Mouse (Mus musculus) heart, postnatal 0 days (tissue): Measurements from ENCODE around the gene Olfr1022.

ENCODE experiments used
- CTCF ChIP-seq: IDR thresholded peaks from 2 replicates; pipeline ENCODE4 v1.5.1; 2016; ENCODE audit warnings: antibody characterized with exemption, control low read depth, low read depth
- EP300 ChIP-seq: IDR thresholded peaks from 2 replicates; pipeline ENCODE4 v1.6.1; 2016; ENCODE audit warnings: antibody characterized with exemption, low read depth

GRCm38 (mm10) chr2:85885340-85885739 lies 16.9 kb downstream of the Olfr1022 start, which contains the start of gene Olfr1023:
- no peak for TF ChIP-seq CTCF
- TF ChIP-seq EP300, result no peak
